ENCODE assay signal across 25 mouse cellular contexts in the genomic region with DNA sequence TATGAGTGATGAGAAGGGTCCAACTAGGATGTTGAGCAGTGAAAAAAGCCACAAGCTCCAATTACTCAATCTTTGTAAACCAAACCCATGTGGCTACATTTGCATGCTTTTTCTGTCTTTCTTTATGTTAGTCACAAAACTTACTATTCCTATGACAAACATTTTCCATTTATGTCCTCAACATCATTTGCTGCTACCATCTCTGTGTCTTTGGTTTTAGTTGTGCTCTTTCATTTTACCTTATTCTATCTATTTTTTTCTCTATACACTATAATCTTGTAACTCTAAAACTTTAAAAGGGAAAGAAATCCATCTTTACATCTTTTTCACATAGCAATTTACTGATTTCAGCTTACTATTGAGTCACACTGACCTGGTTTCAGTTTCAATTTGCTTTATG.
DNase-seq lines count a peak whose midpoint lies in the region; ATAC-seq and TF ChIP-seq lines count a peak whose summit lies in the region.
"Had no signal": no experiment of that assay in that cellular context is flagged by ENCODE, and none has a peak within 500 bp of the region (broad histone marks: within the 10 kb centered on the region; RNA-seq: fewer than 3 reads in every experiment).

No protein-coding gene starts in this region.

- no peak for ATAC-seq in hindbrain, embryonic 16.5 days
- ATAC-seq: activated CD4-positive, CD25-positive, alpha-beta regulatory T cell, adult 4 months; CD4-positive, CD25-positive, alpha-beta regulatory T cell, adult 4 months; forebrain, embryonic 14.5 days; forebrain, embryonic 16.5 days; Patski had no signal

- dilution Hi-C loops in CH12.LX (cut with MboI; ENCODE audit: extremely low pct_ligation_motif_present, extremely low pct_unique_long_range_greater_than_20kb, low sequenced_read_pairs), result no loop called here

- H3K4me2 ChIP-seq in CH12.LX (ENCODE audit: insufficient read depth, low read depth, poor library complexity, severe bottlenecking) (no peak overlapping the region), myocyte (ENCODE audit: low read depth) (peak overlapping the region; percentile 12)
- no peak overlapping the region for H3K4me2 ChIP-seq in hindbrain, embryonic 16.5 days (ENCODE audit: low read length)
- H3K4me2 ChIP-seq: embryonic facial prominence, embryonic 12.5 days; embryonic facial prominence, embryonic 15.5 days; forebrain, embryonic 12.5 days had no signal

- H3K9me3 ChIP-seq in CH12.LX (replicated peaks; ENCODE audit: low read length), result no peaks in the 10 kb centered on the region
- H3K9me3 ChIP-seq in hindbrain, embryonic 16.5 days (ENCODE audit: control insufficient read depth, low read length), result no peaks in the 10 kb centered on the region
- H3K9me3 ChIP-seq: embryonic facial prominence, embryonic 12.5 days; embryonic facial prominence, embryonic 15.5 days; forebrain, embryonic 10.5 days; forebrain, embryonic 12.5 days had no signal

- H3K27me3 ChIP-seq in CH12.LX (replicated peaks) (no peaks in the 10 kb centered on the region), myocyte (ENCODE audit: control insufficient read depth, insufficient read depth, insufficient read length) (no peaks in the 10 kb centered on the region)
- H3K27me3 ChIP-seq in hindbrain, embryonic 16.5 days (replicated peaks; ENCODE audit: control insufficient read depth, insufficient read depth, low read length), result no peaks in the 10 kb centered on the region
- H3K27me3 ChIP-seq: embryonic facial prominence, embryonic 12.5 days; embryonic facial prominence, embryonic 15.5 days; forebrain, embryonic 12.5 days had no signal

- no peaks in the 10 kb centered on the region for H3K79me2 ChIP-seq in CH12.LX (replicated peaks; ENCODE audit: control insufficient read depth, extremely low read depth, insufficient read depth, poor library complexity, severe bottlenecking)
- H3K79me2 ChIP-seq in myocyte (ENCODE audit: control insufficient read depth, insufficient read depth), result no peaks in the 10 kb centered on the region

- peak; percentile 77 for TF ChIP-seq EP300 in CH12.LX (IDR thresholded peaks at IDR 0.05; ENCODE audit: low read length)

- no peaks in the 10 kb centered on the region for H3K36me3 ChIP-seq in CH12.LX (replicated peaks in 1 of 2; ENCODE audit: control insufficient read depth in 1 of 2, insufficient read depth in 1 of 2, low read length in 1 of 2)
- no peaks in the 10 kb centered on the region for H3K36me3 ChIP-seq in myocyte (ENCODE audit: control insufficient read depth, insufficient read depth)
- no peaks in the 10 kb centered on the region for H3K36me3 ChIP-seq in hindbrain, embryonic 16.5 days (ENCODE audit: control insufficient read depth, insufficient read depth, low read length)
- H3K36me3 ChIP-seq: embryonic facial prominence, embryonic 12.5 days; embryonic facial prominence, embryonic 15.5 days; forebrain, embryonic 10.5 days; forebrain, embryonic 12.5 days had no signal

- in situ Hi-C loops in CH12.LX (cut with MboI; ENCODE audit: low pct_ligation_motif_present, low pct_unique_long_range_greater_than_20kb, low sequenced_read_pairs), result no loop called here

- no peaks in the 10 kb centered on the region for H3K4me1 ChIP-seq in CH12.LX (ENCODE audit: control insufficient read depth in 1 of 2, insufficient read depth in 2 of 2)
- no peaks in the 10 kb centered on the region for H3K4me1 ChIP-seq in hindbrain, embryonic 16.5 days (ENCODE audit: control insufficient read depth, insufficient read depth, low read depth, low read length)
- H3K4me1 ChIP-seq: embryonic facial prominence, embryonic 12.5 days; embryonic facial prominence, embryonic 15.5 days; forebrain, embryonic 10.5 days; forebrain, embryonic 12.5 days had no signal

- H3K27ac ChIP-seq in CH12.LX (ENCODE audit: insufficient read depth, low read depth), result no peak overlapping the region
- no peak overlapping the region for H3K27ac ChIP-seq in hindbrain, embryonic 16.5 days (ENCODE audit: low read depth, low read length)
- H3K27ac ChIP-seq: embryonic facial prominence, embryonic 12.5 days; embryonic facial prominence, embryonic 15.5 days; forebrain, embryonic 10.5 days; forebrain, embryonic 12.5 days had no signal

- no peak overlapping the region for H3K9ac ChIP-seq in CH12.LX (ENCODE audit: insufficient read depth, low read depth)
- no peak overlapping the region for H3K9ac ChIP-seq in hindbrain, embryonic 16.5 days (ENCODE audit: low read depth, low read length)
- H3K9ac ChIP-seq: embryonic facial prominence, embryonic 12.5 days; embryonic facial prominence, embryonic 15.5 days; forebrain, embryonic 12.5 days had no signal

- DNase-seq in A20 (ENCODE audit: low read depth, low spot score) (peak; percentile 17), CH12.LX (ENCODE audit: extremely low read depth) (peak; percentile 24)
- DNase-seq in right cerebral cortex, postnatal 14 days, result no peak
- DNase-seq: adrenal gland, adult 8-10 months; adrenal gland, postnatal 14 days; adrenal gland, postnatal 36 days; B cell, adult 2 months; cerebellum, adult 11-12 months; cerebellum, adult 2 months; cerebellum, adult 9-10 months; cerebellum, postnatal 10 days; cerebellum, postnatal 36 days; embryo, embryonic 11 days had no signal

- TF ChIP-seq RAD21 in CH12.LX (IDR thresholded peaks at IDR 0.05; ENCODE audit: low read depth, low read length), result no peak

- TF ChIP-seq CTCF in CH12.LX (conservative IDR thresholded peaks at IDR 0.05 in 1 of 2, IDR thresholded peaks at IDR 0.05 in 1 of 2; ENCODE audit: low read depth in 2 of 2, low read length in 2 of 2), result no peak

- no peak for TF ChIP-seq POLR2A in CH12.LX (IDR thresholded peaks at IDR 0.05; ENCODE audit: low read depth, low read length)
- no peak for TF ChIP-seq POLR2A in myocyte (IDR thresholded peaks at IDR 0.05; ENCODE audit: insufficient read length, low read depth)

- no peak overlapping the region for H3K4me3 ChIP-seq in CH12.LX (replicated peaks in 1 of 3; ENCODE audit: low read depth in 2 of 3, low read length in 2 of 3, poor library complexity in 1 of 3)
- no peak overlapping the region for H3K4me3 ChIP-seq in myocyte
- H3K4me3 ChIP-seq in hindbrain, embryonic 16.5 days (ENCODE audit: low read length), result no peak overlapping the region
- H3K4me3 ChIP-seq: embryonic facial prominence, embryonic 12.5 days; embryonic facial prominence, embryonic 15.5 days; erythroblast, embryonic 14.5 days; forebrain, embryonic 10.5 days; forebrain, embryonic 12.5 days had no signal

- no peak overlapping the region for H3ac ChIP-seq in myocyte (ENCODE audit: control insufficient read depth, insufficient read length)

TF ChIP-seq in CH12.LX, 34 proteins besides CTCF, POLR2A, EP300 and RAD21 (continues in another document):
- peak; percentile 53; the same call in 1 of the 2 replicates for TF ChIP-seq ETS1 (conservative IDR thresholded peaks at IDR 0.05; ENCODE audit: low read depth, low read length)
- no peak for TF ChIP-seq ZC3H11A (IDR thresholded peaks at IDR 0.05; ENCODE audit: low read depth, low read length)
- TF ChIP-seq TCF12 (IDR thresholded peaks at IDR 0.05; ENCODE audit: low read depth, low read length), result no peak
- TF ChIP-seq ELF1 (IDR thresholded peaks at IDR 0.05; ENCODE audit: low read depth, low read length), result no peak
- no peak for TF ChIP-seq ZNF384 (IDR thresholded peaks at IDR 0.05; ENCODE audit: low read depth, low read length)
- no peak for TF ChIP-seq TBP (conservative IDR thresholded peaks at IDR 0.05; ENCODE audit: low read depth, low read length)
- no peak for TF ChIP-seq CHD1 (IDR thresholded peaks at IDR 0.05; ENCODE audit: low read depth, low read length)
- peak; percentile 19; the same call in 1 of the 2 replicates for TF ChIP-seq IRF4 (IDR thresholded peaks at IDR 0.05; ENCODE audit: low read depth, low read length)
- no peak for TF ChIP-seq UBTF (IDR thresholded peaks at IDR 0.05; ENCODE audit: low read depth, low read length)
- no peak for TF ChIP-seq HCFC1 (IDR thresholded peaks at IDR 0.05; ENCODE audit: low read depth, low read length)
- TF ChIP-seq MAZ (IDR thresholded peaks at IDR 0.05; ENCODE audit: low read depth, low read length), result no peak
- TF ChIP-seq NRF1 (IDR thresholded peaks at IDR 0.05; ENCODE audit: low read depth, low read length), result no peak
- no peak for TF ChIP-seq ZKSCAN1 (IDR thresholded peaks at IDR 0.05; ENCODE audit: borderline replicate concordance, low read depth, low read length)
- no peak for TF ChIP-seq MXI1 (IDR thresholded peaks at IDR 0.05; ENCODE audit: low read depth, low read length)
- TF ChIP-seq GABPA (IDR thresholded peaks at IDR 0.05; ENCODE audit: insufficient replicate concordance, low read depth, low read length), result no peak
- no peak for TF ChIP-seq MYC (IDR thresholded peaks at IDR 0.05; ENCODE audit: low read depth, low read length)
- no peak for TF ChIP-seq CHD2 (IDR thresholded peaks at IDR 0.05; ENCODE audit: low read length)

TF ChIP-seq in myocyte, 11 proteins besides CTCF, POLR2A, EP300 and RAD21:
- TF ChIP-seq MAX (IDR thresholded peaks at IDR 0.05; ENCODE audit: low read depth) (no peak), CEBPB (IDR thresholded peaks at IDR 0.05; ENCODE audit: insufficient read depth, poor library complexity, severe bottlenecking) (no peak)
TF ChIP-seq in myocyte: peak in this region for 0.
